Comparison of ENCODE assay signal across 21 mouse cellular contexts in the genomic region with DNA sequence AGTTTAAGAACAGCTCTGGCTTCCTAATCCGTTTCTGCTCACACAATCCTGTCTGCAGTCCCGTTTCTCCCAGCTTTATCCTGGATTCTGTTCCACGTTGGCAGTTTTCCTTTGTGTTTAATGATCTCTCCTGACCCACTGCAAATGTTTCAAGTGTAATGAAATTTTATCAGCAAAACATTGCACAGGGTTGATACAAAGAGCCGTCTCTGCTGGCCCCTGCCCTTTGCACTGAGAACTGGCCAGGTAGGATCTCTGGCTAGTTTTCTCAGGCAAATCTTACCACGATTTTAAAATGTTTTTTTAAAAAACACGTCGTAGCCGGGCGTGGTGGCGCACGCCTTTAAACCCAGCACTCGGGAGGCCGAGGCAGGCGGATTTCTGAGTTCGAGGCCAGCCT. TPM values are rescaled to one million over a fixed set of nuclear protein-coding genes. Genes with fewer than 3 reads are reported as not detected.
"Had no signal": no experiment of that assay in that cellular context is flagged by ENCODE, and none has a peak within 500 bp of the region (broad histone marks: within the 10 kb centered on the region; RNA-seq: fewer than 3 reads in every experiment).

No protein-coding gene starts in this region.

- H3K27ac ChIP-seq: lung, embryonic 15.5 days; macrophage; midbrain, embryonic 15.5 days; neural tube, embryonic 12.5 days had no signal

- ATAC-seq: liver, postnatal 0 days; lung, postnatal 0 days; midbrain, embryonic 15.5 days had no signal

- H3K9ac ChIP-seq: liver, postnatal 0 days; lung, embryonic 15.5 days; midbrain, embryonic 15.5 days; neural tube, embryonic 12.5 days had no signal

- H3K9me3 ChIP-seq: lung, embryonic 15.5 days; megakaryocyte, embryonic 14.5 days; midbrain, embryonic 15.5 days; neural tube, embryonic 12.5 days had no signal

- DNase-seq: liver, postnatal 0 days; lung, adult 2 months; lung, postnatal 14 days; lung, postnatal 36 days; right cerebral cortex, postnatal 14 days; thymus, adult 2 months; thymus, postnatal 25 days had no signal

- H3K4me1 ChIP-seq: lung, embryonic 15.5 days; megakaryocyte, embryonic 14.5 days; midbrain, embryonic 15.5 days; neural tube, embryonic 12.5 days had no signal

- H3K4me2 ChIP-seq: lung, embryonic 15.5 days; midbrain, embryonic 11.5 days; midbrain, embryonic 15.5 days; neural tube, embryonic 12.5 days had no signal

- H3K4me3 ChIP-seq: lung, embryonic 15.5 days; megakaryocyte, embryonic 14.5 days; midbrain, embryonic 15.5 days; neural tube, embryonic 12.5 days had no signal

- H3K36me3 ChIP-seq: lung, embryonic 15.5 days; midbrain, embryonic 15.5 days; neural tube, embryonic 12.5 days had no signal

- H3K27me3 ChIP-seq: lung, embryonic 15.5 days; midbrain, embryonic 15.5 days; neural tube, embryonic 12.5 days had no signal

RNA-seq across cellular contexts. Expression of a gene that starts 14.9 kb away (rescaled TPM):
- total RNA-seq: monocyte, adult 5-6 weeks; neutrophil, adult 5-6 weeks had no signal

RNA-seq across cellular contexts. Expression of a gene that starts 26.9 kb away (rescaled TPM):
- total RNA-seq: monocyte, adult 5-6 weeks; neutrophil, adult 5-6 weeks had no signal
- polyA plus RNA-seq: macrophage had no signal

RNA-seq across cellular contexts. Expression of a gene that starts 39.6 kb away (rescaled TPM):
- total RNA-seq: midbrain, postnatal 0 days; monocyte, adult 5-6 weeks; neutrophil, adult 5-6 weeks had no signal
- polyA plus RNA-seq: liver, postnatal 0 days; lung, adult 2 months; lung, embryonic 15.5 days; lung, postnatal 0 days; macrophage; midbrain, embryonic 11.5 days; midbrain, postnatal 0 days; neural tube, embryonic 12.5 days; neural tube, embryonic 14.5 days; urinary bladder, adult 2 months had no signal

RNA-seq across cellular contexts. Expression of a gene that starts 52.4 kb away (rescaled TPM):
- total RNA-seq: megakaryocyte progenitor cell, adult 5-6 weeks; midbrain, postnatal 0 days; monocyte, adult 5-6 weeks; neutrophil, adult 5-6 weeks had no signal
- polyA plus RNA-seq: macrophage; midbrain, embryonic 11.5 days; midbrain, postnatal 0 days; neural tube, embryonic 12.5 days; neural tube, embryonic 14.5 days; spleen, adult 2 months had no signal
